10 mouse cellular contexts compared by ENCODE assay signal in genomic region chr10:39371467-39371866, GRCm38 (mm10). TPM values are rescaled to one million over a fixed set of nuclear protein-coding genes. Genes with fewer than 3 reads are reported as not detected.
DNase-seq lines count a peak whose midpoint lies in the region; ATAC-seq lines count a peak whose summit lies in the region.
"Had no signal": no experiment of that assay in that cellular context is flagged by ENCODE, and none has a peak within 500 bp of the region (broad histone marks: within the 10 kb centered on the region; RNA-seq: fewer than 3 reads in every experiment).

No protein-coding gene starts in this region.

- no peaks in the 10 kb centered on the region for H3K27me3 ChIP-seq in heart, embryonic 12.5 days (replicated peaks)
- H3K27me3 ChIP-seq in hindbrain, embryonic 10.5 days (ENCODE audit: insufficient read depth, poor library complexity, severe bottlenecking) = peaks cover 6% of the 10 kb centered on the region; the same call in 1 of the 2 replicates
- no peaks in the 10 kb centered on the region for H3K27me3 ChIP-seq in midbrain, embryonic 14.5 days (ENCODE audit: control insufficient read depth, insufficient read depth, low read length)

- H3K9ac ChIP-seq in heart, embryonic 12.5 days = peak overlapping the region; percentile 92; the same call in 1 of the 2 replicates
- H3K9ac ChIP-seq in midbrain, embryonic 14.5 days (replicated peaks; ENCODE audit: low read length) = peak overlapping the region; percentile 99

- no peaks in the 10 kb centered on the region for H3K9me3 ChIP-seq in heart, embryonic 12.5 days (replicated peaks)
- H3K9me3 ChIP-seq in hindbrain, embryonic 10.5 days = no peaks in the 10 kb centered on the region
- no peaks in the 10 kb centered on the region for H3K9me3 ChIP-seq in midbrain, embryonic 14.5 days (ENCODE audit: control insufficient read depth, low read length)

- peak overlapping the region; percentile 92 for H3K4me3 ChIP-seq in heart, embryonic 12.5 days
- peak overlapping the region; percentile 94 for H3K4me3 ChIP-seq in hindbrain, embryonic 10.5 days
- H3K4me3 ChIP-seq in midbrain, embryonic 14.5 days (replicated peaks; ENCODE audit: low read depth, low read length) = peak overlapping the region; percentile 96

- no peaks in the 10 kb centered on the region for H3K36me3 ChIP-seq in heart, embryonic 12.5 days
- no peaks in the 10 kb centered on the region for H3K36me3 ChIP-seq in hindbrain, embryonic 10.5 days
- H3K36me3 ChIP-seq in midbrain, embryonic 14.5 days (ENCODE audit: control insufficient read depth, insufficient read depth, low read length) = no peaks in the 10 kb centered on the region

- H3K4me2 ChIP-seq in heart, embryonic 12.5 days = peak overlapping the region; percentile 80
- H3K4me2 ChIP-seq in midbrain, embryonic 14.5 days (ENCODE audit: low read length) = peak overlapping the region; percentile 79

- 0 out of 2 replicates have a peak overlapping the region, but pooled peaks have one; percentile 85 for H3K27ac ChIP-seq in heart, embryonic 12.5 days (ENCODE audit: poor library complexity, severe bottlenecking)
- peak overlapping the region; percentile 99 for H3K27ac ChIP-seq in hindbrain, embryonic 10.5 days
- peak overlapping the region; percentile 98; the same call in 1 of the 2 replicates for H3K27ac ChIP-seq in midbrain, embryonic 14.5 days (replicated peaks; ENCODE audit: low read depth, low read length)
- H3K27ac ChIP-seq: macrophage had no signal

- H3K4me1 ChIP-seq in heart, embryonic 12.5 days (replicated peaks) = peaks cover 44% of the 10 kb centered on the region
- peaks cover 61% of the 10 kb centered on the region for H3K4me1 ChIP-seq in hindbrain, embryonic 10.5 days (replicated peaks)
- peaks cover 52% of the 10 kb centered on the region for H3K4me1 ChIP-seq in midbrain, embryonic 14.5 days (ENCODE audit: control insufficient read depth, insufficient read depth, low read length)

- intact Hi-C loops in heart, postnatal 10 days (cut with DNase I) = loop anchor here (5.0 kb wide), 1 partner anchor 91 kb away; no protein-coding TSS in a partner anchor

- no peak for DNase-seq in heart, postnatal 10 days
- DNase-seq in Muller cell, postnatal 12 days (ENCODE audit: inconsistent ontology term) = peak; percentile 22
- no peak for DNase-seq in hindbrain, embryonic 10.5 days (ENCODE audit: low spot score)
- no peak for DNase-seq in midbrain, embryonic 14.5 days
- no peak for DNase-seq in right cerebral cortex, postnatal 14 days
- DNase-seq in cerebellum, adult 9-11 months = no peak
- DNase-seq in right cerebral cortex, postnatal 4 days = no peak

- WGBS in heart, embryonic 12.5 days = 46% methylated on average over 2 of the region's 2 CpGs
- 48% methylated on average over 2 of the region's 2 CpGs for WGBS in hindbrain, embryonic 10.5 days
- 60% methylated on average over 2 of the region's 2 CpGs for WGBS in midbrain, embryonic 14.5 days

- ATAC-seq in heart, embryonic 12.5 days (ENCODE audit: insufficient number of reproducible peaks, low FRiP score) = no peak
- no peak for ATAC-seq in midbrain, embryonic 14.5 days (ENCODE audit: low FRiP score, low TSS enrichment)

RNA-seq across cellular contexts. Expression of gene Fyn, which starts 2.8 kb away (rescaled TPM):
- 18.0 and 18.7 TPM in 2 replicates for polyA plus RNA-seq in heart, embryonic 12.5 days (2016; fragmentation: Nextera tagmentation; extraction: Ambion mirVana)
- total RNA-seq in heart, postnatal 10 days (2021) = 10 to 100 TPM; 52.2 to 55.5 TPM
- 30.6 and 34.1 TPM in 2 replicates for polyA plus RNA-seq in hindbrain, embryonic 10.5 days (2016; fragmentation: Nextera tagmentation; extraction: Ambion mirVana)
- 87.3 and 90.8 TPM in 2 replicates for polyA plus RNA-seq in midbrain, embryonic 14.5 days (2014; fragmentation: Nextera tagmentation; extraction: Ambion mirVana)
- total RNA-seq: MEL had no signal
